Mouse (Mus musculus): Measurements from ENCODE around the gene Clk4.

DNA sequence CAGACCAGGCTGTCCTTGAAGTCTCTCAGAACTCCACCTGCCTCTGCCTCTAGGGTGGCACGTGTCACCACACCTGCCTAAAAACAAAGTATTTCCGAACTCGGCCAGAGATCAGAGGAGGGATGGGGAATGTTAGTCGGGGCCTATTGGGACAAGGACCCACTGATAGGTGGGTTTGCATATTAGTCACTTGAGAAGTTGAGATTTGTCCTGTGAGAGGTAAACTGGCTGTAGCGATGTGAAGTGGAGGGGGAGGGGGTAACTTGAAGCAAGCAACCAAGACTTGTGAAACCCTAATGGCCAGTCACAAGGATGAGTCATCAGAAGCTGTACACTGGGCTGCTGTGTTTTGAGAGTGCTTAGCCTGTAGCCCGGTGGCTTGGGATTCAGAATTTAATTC is 2.8 kb downstream of the Clk4 start:
- no peak for TF ChIP-seq CTCF (IDR thresholded peaks at IDR 0.05; ENCODE audit: low read depth)
- TF ChIP-seq EP300 (IDR thresholded peaks at IDR 0.05; ENCODE audit: low read depth) = no peak
